Mouse (Mus musculus) spleen, embryonic (tissue): ENCODE results near the gene Fam166b.

Source experiments
- CTCF ChIA-PET: fragments of 350-600 bp; sonication (Branson Sonifier 250); formaldehyde crosslinking; loops from one replicate; lab custom pipeline; 2022; lab: Charles Lee

The Fam166b gene

DNA sequence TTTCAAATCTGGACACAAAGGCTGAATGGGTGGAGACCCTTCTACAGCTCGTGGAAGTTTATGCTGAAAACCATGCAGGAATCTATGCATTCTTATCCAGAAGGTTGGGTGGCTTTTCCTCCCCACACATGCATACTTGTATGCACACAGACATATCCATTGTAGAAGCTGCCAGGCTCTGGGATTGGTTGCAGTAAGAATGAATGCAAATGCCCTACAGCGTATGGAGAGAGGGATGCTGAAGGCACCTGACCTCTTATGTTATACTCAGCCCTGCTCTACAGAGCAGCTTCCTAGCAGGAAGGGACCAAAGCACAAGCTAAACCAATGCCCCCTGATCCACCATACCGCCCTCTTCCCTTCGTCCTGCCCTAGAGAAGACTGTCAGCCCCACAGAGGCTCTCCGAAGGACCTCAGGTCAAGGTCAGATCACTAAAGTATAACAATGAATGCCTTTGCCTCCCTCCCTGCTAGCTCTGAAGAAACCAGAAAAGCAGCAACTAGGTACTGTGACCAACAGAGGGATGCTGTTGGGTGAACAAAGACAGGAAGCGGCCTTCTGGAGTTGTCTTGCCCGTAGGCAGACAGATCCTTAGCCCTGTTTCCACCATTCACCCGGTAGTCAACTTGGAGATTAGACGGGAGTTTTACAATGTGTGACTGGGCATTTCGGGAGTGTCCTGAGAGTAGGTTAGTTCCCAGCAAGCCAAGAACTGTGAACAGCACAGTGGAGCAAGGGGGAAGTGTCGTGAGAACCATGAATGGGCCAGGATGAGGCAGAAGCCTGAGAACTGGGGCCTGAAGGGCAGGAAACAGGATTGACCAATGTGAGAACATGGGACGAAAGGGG, 21.6 kb downstream of the Fam166b start:
- CTCF ChIA-PET: no interaction called here

- CTCF ChIA-PET: no interaction called here
These were observed 22.6 kb downstream of the Fam166b start for GRCm38 (mm10) chr4:43406162-43406971.

DNA sequence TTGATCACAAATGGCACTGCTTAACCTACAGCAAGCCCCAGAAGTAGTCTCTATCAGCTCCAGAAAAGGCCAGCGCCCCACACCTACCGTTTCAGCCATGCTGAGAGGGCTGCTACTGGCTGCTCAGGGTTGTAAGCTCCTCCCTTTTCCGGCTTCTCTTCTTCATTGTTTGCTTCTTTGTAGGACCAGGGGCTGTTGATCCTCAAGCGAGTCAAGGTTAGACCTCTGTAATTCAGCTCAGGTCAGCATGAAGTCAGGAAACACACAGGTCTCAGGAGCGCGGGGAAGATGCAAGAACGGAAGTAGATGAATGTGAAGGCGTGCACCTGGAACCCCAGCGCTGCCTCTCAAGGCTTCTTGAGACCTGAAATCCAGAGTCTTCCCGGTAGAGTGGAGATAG, 24.2 kb downstream of the Fam166b start:
- CTCF ChIA-PET: no interaction called here

DNA sequence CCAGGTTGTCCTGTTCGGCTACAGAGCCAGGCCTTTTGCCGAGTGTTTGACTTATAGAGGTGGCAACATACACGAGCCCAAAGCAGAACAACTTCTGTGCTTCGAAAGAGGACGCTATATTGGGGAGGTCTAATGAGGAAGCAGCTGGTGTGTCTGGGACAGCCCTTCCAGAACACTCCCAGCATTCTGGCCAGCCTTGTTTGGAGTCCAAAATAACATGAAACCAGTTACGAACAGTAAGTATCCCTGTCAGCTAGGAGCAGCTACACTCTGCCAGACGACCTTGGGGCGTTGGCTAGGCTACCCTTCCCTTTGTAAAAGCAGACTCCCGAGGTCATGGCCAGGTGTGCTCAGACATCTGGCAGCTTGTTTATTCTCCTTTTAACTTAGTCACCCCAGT, 26.7 kb downstream of the Fam166b start:
- CTCF ChIA-PET: no interaction called here

DNA sequence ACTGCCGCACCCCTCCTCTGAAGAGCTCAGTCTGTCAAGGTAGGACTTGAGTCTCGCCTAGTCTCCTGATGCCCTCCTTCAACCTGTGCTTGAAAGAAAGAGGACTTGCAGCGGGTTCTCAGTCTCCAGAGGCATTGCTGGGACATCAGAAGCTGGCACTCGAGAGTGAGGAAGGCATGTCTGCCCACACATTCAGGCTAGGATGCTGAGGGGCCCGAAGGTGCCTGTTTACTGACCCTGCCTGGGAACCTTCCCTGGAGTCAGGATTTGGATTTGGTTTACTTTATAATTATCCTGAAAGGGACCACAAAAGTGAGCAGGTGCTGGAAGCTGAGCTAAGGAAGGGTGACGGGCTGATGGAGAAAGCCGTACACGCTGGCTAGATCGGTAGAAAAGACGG, 27.4 kb downstream of the Fam166b start:
- CTCF ChIA-PET: no interaction called here

GRCm38 (mm10) chr4:43400976-43401375, 28.0 kb downstream of the Fam166b start:
- CTCF ChIA-PET: no interaction called here

DNA sequence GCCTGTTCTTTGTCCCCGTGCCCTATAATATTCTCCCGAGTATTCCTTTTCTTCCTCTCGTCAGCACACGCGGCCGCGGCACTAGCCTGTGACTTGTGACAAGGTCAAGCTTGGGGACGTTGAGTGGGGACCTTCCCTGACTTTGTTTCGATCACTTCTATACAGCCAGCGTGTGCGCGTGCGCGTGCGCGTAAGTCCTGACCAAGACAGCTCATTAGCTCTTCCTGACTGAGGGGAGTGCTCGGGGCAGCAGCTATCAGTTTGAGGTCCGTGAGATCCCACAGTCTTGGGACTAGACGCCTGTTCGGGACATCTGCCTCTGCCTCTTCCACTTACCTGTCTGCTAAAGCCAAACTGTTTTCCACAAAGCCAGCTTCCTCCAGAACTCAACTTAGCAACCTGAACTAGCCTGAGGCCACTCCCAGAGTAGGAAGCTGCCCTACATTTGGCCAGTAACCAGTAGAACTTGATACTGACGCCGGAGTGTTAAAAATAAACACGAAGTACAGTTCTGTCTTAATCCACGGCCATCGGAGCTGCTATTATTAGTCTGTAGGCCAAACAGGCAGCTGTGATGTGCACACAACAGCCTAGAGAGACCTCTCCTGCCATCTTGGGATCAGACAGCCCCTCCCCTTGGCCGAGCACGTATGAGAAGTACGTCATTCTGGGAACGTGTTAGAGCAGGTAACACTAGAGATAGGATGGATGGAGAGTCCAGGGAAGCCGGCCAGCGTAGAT, 29.4 kb downstream of the Fam166b start:
- CTCF ChIA-PET: no interaction called here

GRCm38 (mm10) chr4:43398829-43399331, 30.1 kb downstream of the Fam166b start:
- CTCF ChIA-PET: no interaction called here

DNA sequence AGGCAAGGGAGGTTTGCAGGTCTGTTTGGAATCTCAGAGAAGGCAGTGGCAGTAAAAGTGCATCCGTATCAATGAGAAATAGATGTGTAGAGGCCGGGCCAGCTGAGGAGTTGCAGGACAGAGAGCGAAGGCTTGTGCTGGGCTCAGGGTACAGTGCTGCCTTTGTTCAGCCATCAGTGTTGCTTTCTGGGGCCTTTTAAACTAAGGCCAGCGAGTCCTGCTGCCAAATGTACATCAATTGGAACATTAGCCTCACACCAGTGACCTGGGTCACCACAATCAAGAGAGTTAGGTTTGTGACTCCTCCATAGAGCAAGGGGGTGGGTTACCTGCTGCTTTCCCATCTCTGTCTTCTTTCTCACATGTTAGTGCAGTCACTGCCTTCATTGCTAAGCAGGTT, 30.9 kb downstream of the Fam166b start:
- CTCF ChIA-PET: no interaction called here

- CTCF ChIA-PET: no interaction called here
These were observed 32.6 kb downstream of the Fam166b start for GRCm38 (mm10) chr4:43396381-43396780.

DNA sequence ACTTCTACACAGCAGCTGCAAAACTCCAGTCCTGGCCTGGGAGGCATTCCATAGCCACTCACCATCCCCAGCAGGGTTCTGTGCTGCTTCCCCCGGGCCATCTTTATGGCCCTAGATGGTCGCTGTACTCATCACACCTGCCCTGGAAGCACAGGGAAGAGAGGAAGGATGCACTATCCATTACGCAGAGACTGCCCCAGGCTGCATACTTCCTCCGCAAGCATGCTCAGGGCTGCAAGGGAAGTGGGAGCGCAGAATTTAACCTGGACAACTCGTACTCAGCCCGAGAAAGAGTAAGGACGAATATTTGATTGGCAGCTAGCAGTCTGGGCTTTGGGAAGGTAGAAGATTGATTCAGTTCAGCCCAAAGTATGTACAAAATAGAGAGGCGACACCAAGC, 33.1 kb downstream of the Fam166b start:
- CTCF ChIA-PET: no interaction called here

DNA sequence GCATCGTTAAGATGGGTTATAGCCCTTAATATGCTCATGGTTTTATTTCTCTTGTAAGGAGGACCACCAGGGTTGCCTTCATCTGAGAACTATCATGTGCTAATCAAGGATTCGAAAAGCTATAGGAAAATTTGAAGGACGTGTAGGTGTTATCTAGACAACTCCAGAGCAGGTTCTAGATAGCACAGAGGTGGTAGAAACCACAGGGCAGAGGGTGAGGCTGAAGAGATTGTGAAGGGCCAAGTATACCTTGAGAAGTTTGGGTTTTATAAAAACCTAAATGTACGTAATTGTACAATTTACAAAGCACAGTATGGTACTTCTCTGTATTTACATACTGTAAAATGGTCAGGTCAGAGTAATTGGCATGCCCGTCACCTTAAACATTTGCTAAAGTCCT, 33.8 kb downstream of the Fam166b start:
- CTCF ChIA-PET: no interaction called here

GRCm38 (mm10) chr4:43394345-43394891, 34.5 kb downstream of the Fam166b start:
- CTCF ChIA-PET: no interaction called here

GRCm38 (mm10) chr4:43391521-43392050, 37.3 kb downstream of the Fam166b start:
- CTCF ChIA-PET: no interaction called here

GRCm38 (mm10) chr4:43389845-43390440, 39.0 kb downstream of the Fam166b start:
- CTCF ChIA-PET: no interaction called here

DNA sequence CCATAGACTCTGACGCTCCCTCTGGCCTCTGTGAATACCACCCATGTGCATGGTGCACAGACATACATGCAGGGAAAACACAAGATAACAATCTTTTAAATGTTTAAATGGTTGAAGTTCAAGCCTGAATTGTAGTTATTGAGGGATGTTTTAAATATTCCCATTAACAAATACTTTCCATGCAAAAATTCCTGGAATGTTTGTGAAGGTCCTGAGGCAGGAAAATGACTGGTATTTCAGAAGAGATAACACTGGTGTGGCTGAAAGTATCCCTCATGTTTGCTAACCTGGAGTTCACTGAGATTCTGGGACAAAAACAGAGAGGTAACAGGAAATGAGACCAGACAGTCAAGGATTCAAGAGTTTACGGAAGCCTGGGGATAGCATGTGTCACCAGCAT, 39.5 kb downstream of the Fam166b start:
- CTCF ChIA-PET: no interaction called here

GRCm38 (mm10) chr4:43386932-43387331, 42.0 kb downstream of the Fam166b start:
- CTCF ChIA-PET: no interaction called here

DNA sequence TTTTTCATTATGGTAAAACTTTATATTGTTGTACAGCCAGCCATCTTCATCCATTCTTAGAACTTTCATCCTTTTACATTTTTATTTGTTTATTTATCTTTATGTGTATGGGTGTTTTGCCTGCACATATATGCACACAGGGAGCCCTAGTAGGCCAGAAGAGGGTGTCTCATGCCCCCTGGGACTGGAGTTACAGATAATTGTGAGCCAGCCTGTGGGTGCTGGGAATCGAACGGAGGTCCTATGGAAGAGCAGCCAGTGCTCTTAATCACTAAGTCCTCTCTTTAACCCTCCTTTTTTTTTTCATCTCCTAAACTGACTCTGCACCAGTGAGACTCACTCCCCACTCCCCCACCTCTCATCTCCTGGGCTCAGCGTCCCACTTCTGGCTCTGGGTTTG, 44.4 kb downstream of the Fam166b start:
- CTCF ChIA-PET: no interaction called here

- CTCF ChIA-PET: no interaction called here
These were observed 44.9 kb downstream of the Fam166b start for GRCm38 (mm10) chr4:43384083-43384460.

- CTCF ChIA-PET: no interaction called here
These were observed 45.5 kb downstream of the Fam166b start for GRCm38 (mm10) chr4:43383246-43384082.
